Mouse (Mus musculus) cerebellum, adult 11 months (tissue): ENCODE measurements around the gene Dnajc30.
"Not testable (repeated sequence)": the region's sequence is repeated elsewhere in the genome, so short reads cannot be mapped to it uniquely, and the experiment has no call there.

Experiments
- DNase-seq: peaks from one replicate; pipeline ENCODE4 v3.0.0; 2022

Dnajc30 gene

DNA sequence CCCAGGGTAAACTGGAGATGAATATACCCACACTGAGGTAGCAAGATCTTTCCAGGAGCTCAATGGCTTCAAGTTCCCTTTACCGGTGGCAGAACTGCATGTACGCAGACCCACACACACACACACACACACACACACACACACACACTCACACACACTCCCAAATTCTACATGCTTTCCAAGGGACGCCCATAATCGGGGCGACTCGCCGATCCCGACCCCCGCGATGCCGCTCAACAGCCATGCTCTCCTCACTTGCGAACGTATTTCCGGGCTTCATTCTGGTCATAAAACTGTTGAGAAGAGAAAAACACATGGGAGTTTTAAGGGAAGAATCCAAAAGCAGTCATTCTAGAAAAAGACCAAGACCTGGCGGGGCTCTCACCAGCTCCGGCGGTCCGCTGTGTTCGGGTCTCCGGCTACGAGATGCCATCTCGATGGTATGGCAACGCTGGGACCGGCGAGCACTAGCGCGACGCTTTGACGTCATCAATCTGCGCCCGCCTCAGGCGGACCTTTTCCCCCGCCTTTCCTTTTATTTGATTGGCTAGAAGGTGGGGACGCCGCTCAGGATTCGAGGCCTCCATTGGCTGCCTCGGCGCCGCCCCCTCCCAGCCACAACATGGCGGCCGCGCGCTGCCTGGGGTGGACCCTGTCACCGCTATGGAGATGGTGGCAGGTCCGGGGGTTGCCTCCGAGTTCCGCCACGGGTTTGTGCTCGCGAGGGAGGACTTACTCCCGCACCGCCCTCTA lies at the start of gene Dnajc30:
TSS of gene Dnajc30 (plus strand) at position 574 of the 753 bp plus-strand sequence.
- DNase-seq, result peak; percentile 96

DNA sequence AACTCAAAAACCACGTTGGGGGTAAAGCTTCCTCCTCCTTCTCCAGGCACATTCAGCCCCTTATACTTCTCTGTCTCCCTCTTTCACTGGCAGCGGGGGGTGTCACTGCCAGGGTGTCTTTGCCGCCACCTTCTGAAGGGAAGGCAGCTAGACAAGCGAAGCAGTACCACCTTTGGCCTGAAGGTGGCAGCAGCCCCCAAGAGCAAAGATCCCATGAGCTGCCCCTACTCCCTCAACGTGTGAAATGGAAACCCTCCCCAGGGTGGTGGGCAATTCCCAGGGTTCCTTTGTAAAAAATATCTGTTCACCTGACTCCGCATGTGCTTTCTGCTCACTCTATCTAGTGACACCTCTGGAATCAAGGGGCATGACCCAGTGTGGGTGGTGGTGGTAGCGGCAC lies 48.5 kb upstream of the Dnajc30 start:
- peak; percentile 84 for DNase-seq

DNA sequence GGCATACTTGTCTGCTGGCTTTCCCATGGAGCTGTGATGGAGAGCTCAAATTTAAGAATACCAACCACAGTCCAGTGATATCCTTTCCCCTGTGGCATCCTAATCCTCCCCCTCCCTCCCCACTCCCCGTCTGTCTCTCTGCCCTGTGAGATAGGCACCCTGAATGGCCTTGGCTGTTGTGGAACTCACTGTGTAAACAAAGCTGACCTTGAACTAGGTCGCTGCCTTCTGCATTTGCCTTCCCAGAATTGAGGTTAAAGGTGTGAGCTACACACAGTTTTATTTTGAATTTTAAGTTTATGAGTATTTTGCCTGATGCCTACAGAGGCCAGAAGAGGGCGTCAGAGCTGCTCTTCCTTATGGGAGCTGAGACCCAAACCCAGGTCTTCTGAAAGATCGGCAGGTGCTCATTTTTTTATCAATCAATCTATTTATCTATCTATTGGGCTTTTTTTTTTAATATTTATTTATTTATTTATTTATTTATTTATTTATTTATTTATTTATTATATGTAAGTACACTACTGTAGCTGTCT lies 47.7 kb upstream of the Dnajc30 start:
- no peak for DNase-seq

DNA sequence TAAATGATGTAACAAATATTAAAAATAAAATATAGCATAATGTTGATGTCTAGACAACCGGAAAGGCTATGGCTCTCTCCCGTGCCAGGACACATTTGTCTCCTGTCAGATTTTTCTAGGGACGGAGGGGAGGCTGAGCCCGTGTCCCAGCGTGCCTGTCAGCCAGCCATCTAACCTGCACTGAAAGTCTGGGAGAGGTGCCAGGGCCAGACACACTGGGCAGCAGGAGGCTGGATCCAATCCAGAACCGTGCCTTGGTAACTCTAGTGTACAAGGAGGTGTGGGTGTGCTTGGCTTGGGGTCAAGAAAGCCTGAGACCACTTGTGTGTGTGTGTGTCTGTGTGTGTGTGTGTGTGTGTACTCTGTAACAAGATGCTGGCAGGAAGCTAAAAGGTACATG lies 42.2 kb upstream of the Dnajc30 start:
- DNase-seq, result peak; percentile 90

DNA sequence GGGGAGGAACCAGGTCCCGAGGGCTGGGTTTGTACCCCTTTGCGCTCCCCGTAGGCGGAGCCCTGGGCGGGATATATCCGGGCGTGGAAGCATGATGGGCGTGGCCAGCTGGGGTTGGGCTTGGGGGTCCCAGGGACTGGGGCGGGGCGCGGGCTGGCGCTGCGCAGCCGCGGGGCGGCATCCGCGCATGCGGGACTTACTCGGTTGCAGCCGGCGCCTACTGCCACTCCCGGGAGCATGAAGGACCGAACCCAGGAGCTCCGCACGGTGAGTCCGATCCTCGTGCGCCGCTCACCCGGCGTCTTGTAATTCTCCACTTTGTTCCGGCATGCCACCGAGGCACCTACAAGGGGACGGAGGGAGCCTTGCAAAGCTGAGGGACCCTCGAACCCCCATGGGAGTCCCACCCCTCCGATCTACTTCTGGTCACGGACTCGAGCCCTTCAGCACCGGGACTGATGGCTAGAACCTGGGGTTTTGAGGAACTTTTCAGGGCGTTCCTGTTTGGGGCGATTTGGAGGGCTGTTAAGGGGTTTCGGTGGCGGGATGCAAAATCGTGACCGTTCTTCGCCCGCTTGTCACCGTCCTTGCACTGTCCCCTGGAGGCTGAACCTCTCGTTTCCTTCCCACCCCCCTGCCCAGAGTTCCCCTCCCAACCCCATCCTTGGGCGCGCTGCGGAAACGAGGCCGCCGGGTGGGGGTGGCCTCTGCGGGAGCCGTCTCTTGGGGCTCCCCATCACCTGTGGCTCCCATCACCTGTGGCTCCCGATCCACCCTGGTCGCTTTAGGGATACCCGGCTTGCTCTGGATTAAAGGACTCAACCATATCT lies 40.4 kb upstream of the Dnajc30 start, which contains the start of gene Stx1a:
TSS of gene Stx1a (plus strand) at position 139 of the 830 bp plus-strand sequence.
- peak; percentile 46 for DNase-seq

DNA sequence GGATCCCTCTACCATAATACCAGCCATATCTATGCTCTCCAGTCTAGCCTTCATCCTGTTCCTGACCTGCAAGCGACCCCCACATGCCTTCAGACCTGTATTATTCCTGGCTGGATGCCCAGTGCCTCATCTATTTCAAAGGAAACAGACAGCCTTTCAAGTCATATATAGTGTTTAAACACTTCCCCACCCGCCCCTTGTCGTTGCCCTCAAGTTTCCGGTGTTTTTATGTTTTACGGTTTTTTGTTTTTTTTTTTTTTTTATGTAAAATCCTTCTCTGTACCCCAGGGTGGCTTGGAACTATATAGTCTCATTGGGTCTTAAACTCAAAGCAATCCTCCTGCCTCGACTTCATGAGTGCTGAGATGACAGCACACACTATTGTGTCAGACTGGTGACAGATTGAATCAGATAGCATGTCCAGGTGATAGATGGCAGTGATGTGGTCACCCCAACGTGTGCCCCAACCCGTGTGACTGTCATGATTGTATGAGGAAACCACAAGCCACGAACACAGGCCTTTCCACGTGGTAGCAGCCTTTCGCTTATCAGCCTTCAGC lies 39.3 kb upstream of the Dnajc30 start:
- DNase-seq, result no peak

DNA sequence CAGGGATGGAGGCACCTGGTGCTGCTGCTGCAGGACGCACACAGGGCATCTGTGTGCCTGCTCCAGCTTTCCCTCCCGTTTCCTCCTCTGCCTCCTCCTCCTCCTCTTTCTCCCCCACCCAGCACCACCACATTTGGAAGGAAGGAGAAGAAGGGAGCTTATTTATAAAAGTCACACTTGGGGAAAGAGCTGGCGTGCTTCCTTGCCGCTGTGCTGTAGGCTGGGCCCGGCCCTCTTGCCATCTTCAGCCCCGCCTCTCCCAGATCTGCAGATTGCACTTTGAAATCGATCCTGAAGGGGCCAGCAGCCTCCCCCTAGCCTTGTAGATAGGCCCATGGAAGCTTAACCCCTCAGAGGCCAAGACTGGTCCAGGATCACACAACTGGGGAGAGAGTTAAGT lies 38.1 kb upstream of the Dnajc30 start:
- no peak for DNase-seq

DNA sequence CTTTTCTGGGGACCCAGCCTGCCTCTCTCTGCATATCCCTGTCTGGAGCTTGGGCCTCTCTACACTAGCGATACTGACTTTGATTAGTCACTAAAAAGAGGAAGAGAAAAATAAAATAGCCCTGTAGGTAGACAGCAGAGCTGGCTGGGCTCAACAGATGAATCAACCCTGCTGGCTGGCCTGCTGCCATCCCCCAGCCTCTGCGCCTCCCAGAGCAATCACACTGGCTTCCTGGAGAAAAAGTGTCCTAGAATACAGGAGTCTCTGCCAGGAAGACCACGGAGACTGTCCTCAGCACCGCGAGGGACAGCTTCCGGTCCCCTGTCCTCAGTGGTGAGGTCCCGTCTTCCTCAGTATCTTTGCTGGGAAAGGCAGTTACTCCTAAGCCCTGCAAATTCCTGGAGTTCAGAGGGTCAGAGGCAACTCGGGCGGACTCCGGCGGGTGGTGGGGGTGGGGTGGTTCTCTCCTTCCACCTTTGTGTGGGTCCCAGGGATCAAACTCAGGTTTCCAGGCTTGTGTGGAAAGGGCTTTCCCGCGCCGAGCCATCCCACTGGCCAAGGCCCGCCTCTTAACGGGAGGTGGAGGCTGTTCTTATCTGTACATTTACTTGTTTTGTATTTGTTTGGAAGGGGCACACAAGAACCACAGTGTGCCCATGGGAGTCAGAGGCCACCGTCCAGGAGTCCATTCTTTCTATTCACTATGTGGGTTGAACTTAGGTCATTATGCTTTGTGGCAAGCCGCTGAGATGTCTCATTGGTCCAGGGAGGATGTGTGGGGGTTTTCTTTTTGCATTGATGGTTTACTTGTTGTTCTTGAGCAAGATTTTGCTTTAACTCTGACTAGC lies 34.8 kb upstream of the Dnajc30 start:
- DNase-seq, result peak; percentile 61

DNA sequence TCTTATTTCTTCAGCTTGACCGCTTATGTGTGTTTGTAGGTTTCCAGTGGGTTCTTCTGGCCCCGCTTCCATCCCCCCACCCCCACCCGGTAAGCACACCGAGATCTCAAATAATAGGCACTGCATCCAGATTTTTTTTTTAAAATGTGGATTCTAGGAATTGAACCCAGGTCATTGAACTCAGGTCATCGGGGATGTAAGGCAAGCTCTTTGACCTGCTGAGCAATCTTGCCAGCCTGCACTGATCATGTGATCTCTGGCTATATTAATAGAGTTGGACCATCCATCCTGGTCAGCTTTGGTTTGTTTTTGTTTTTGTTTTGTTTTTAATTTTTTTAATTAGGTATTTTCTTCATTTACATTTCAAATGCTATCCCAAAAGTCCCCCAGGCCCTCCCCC lies 31.4 kb upstream of the Dnajc30 start:
- DNase-seq, result no peak

DNA sequence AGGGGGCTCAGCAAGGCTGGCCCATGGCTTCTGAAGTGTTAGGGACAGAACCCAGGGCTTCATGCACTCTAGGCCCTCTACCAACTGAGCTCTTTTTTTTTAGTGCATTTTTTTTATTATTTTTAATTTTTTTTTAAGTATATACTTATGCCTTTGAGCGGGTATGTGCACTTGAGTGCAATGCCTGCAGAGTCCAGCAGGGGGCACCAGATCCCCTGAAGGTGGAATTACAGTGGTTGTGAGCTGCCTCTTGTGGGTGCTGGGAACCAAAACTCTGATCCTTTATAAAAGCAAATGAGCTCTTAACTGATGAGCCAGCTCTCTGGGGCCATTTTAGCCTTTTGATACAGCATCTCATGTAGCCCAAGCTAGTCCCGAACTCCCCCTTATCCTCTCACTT lies 29.4 kb upstream of the Dnajc30 start:
- no peak for DNase-seq

DNA sequence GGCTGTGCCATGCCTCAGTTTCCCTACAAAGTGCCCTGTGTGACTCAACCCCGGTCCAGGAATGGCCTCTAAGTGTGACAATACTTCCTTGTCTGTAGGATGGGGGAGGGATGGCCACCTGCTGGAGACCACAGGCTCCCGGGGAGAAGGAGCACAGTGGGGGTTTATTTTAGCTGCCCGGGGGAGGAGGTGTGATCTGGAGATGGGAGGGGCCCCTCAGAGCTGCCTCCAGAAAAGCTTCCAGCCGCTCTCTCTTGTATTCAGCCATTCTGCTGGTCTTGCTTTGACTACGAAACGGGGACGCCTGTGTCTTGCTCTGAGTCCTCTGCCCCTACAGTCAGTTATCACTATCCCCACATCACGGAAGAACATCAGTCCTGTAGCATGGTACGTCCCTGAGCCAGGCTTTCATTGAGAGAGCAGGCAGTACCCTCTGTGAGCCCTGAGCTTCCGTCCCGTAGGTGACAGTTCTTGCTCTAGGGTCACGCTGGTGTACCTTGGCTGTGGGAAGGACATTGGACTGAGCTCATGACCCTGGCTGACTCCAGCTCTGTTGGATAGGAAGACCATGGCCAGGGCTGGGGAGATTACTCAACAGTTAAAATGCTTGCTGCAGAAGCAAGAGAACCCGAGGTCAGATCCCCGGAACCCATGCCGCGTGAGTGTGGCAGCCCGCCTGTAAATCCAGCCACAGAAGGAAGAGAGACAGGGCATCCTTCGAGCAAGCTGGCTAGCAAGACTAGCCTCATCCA lies 28.2 kb upstream of the Dnajc30 start:
- DNase-seq, result no peak

DNA sequence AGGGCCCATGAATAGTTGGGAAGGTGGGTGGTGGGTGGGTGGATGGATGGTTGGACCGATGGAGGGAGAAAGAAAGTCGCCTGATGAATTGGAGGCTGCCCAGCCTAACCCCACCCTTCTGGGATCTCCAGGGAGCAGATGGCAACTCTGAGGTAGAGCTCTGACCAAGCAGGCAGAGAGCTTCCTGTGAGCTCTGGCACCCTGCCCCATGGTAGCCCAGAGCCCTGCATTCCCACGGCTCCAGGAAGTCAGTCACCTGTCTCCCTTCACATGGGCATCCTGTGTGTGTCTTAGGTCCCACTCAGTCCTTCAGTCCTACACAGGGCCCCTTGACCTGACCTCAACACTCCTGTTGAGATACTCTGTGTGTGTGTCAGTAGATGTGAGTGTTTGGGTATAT lies 26.1 kb upstream of the Dnajc30 start:
- no peak for DNase-seq

DNA sequence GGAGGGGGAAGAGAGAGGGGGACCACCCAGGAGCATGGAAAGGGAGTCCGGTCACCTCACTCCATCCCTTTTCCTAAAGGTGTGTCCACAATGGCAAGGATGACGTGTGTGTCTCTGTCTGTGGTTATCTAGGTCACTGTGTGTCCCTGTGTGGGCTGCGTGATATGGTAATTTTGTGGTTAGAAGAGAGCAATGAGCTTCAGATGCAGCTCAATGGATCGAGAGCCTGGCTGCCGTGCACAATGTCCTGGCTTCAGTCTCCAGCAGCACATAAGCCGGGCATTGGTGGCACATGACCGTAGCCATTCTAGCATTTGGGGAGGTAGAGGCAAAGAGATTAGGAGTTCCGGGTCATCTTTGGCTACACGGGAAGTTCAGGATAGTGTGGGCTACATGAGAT lies 24.5 kb upstream of the Dnajc30 start:
- no peak for DNase-seq

DNA sequence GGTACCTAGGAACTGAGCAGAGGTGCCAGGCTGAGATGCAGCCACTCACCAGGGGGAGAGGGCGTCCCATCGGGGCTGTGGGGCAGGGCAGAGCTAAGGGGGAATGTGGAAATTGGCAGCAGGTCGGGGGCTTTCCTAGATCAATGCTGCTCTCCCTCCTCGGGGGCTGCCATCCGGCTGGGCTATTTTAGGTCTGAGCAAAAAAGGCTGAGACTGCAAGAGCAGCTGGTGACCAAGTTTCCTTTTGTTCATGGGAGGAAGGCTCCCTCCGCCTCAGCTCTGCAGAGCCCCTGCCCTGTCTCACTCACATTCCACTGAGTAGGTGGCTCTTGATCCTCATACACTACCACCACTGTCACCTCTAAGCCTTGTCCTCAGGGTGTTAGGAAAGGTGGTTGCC lies 23.9 kb upstream of the Dnajc30 start:
- no peak for DNase-seq

DNA sequence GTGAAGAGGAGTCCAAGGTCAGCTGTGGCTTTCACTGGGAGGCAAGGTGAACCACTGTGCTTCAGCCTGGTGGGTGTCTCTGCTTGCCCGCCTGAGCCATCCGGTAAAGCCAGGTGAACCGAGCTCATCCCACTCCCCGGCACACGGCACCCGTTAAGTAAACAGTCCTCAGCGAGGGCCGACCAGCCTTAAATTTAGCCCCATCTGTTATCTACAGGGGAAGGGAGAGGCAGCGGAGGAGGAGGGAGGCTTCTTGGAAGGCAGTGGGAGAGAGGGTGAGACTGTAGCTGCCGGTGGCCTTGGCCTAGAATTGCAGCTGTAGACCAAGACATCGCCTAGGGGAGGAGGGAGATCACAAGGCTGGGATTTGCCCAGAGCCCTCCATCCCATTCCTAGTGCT lies 23.2 kb upstream of the Dnajc30 start:
- no peak for DNase-seq

DNA sequence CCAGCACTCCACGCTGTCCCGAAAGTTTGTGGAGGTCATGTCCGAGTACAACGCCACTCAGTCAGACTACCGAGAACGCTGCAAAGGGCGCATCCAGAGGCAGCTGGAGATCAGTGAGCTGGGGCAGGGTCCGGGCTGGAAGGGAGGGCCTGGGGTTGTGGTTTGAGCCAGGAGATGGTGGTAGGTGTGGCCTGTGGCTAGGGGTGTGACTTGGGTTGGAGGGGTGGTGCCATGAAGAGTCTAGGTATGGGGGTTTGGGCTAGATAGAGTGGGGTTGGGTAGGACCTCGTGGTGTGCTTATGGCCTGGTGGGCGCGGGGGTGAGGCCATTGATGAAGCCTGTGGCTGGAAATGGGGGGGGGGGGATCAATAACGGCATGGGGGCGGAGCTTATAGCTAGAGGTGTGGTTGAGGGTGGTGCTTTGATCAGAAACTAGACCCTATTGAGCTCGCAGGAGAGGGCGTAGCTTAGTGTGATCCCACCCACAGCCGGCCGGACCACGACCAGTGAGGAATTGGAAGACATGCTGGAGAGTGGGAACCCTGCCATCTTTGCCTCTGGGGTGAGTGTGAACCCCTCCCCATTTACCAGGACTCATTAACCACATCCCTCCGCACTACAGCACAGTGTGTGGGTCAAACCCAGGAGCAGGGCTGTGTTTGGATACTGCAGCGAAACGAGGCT lies 21.8 kb upstream of the Dnajc30 start:
- no peak for DNase-seq

DNA sequence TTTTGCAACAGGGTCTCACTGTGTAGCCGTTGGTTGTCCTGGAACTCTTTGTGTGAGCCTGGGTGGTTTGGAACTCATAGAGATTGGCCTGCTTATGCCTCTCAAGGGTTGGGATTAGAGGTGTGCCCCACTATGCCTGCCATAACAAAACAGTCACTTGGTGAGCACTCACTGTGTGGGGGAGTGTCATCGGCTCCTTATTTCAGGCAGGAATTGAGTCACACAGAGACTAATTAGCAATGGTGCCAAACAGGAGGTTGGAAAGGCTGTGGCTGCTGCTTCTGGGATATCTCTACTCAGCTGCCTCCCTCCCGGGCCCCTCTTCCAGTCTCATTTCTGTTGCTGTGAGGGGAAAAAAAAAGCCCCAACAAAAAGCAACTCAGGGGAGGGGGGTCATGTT lies 19.4 kb upstream of the Dnajc30 start:
- no peak for DNase-seq

DNA sequence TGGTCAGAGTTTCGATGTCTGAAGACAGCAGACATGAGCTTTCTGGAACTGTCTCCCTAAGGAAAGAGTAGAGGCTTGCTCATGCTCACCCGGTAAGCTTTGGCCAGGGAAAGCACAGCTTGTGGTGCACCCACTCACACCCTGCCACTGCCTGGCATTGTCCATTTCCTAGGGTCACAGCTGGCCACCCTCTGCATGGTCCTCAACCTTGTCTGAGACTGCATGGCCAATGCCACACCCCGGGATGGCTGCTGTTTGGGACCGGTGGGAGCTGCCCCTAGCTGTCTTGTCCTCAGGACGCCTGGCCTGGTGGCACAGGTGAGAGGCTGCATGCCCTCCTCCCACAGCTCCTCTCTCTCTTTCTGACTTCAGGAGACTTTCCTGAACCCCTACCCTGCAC lies 15.5 kb upstream of the Dnajc30 start:
- no peak for DNase-seq

DNA sequence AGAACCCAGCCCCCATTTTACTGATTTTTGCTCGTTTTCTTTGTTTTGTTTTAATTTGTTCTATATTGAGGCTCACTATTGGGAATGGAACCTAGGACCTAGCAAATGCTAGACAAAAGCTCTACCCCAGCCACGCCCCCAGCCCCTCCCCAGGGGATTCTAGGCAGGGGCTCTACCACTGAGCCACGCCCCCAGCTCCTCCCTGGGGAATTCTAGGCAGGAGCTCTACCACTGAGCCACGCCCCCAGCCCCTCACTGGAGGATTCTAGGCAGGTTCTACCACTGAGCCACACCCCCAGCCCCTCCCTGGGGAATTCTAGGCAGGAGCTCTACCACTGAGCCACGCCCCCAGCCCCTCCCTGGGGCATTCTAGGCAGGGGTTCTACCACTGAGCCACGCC lies 14.7 kb upstream of the Dnajc30 start:
- DNase-seq, result not testable (repeated sequence)

DNA sequence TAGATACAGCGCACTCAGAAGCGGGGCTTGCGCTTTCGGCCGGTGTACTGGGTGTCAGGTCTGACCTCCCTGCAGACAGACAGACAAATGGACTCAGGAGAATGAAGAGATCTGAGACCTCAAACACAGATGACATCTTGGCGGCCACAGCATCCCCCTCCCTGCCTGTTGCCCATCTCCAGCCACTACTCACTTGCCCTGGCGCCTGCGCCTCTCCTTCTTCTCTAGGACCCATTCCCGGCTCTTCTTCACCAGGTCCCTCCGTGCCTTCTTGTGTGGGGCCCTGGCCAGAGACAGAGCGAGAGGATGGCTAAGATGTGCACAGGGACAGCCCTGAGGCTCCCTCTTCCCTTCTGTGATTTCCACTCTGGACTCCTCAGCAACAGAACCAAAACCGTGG lies 10.6 kb upstream of the Dnajc30 start:
- DNase-seq, result no peak

DNA sequence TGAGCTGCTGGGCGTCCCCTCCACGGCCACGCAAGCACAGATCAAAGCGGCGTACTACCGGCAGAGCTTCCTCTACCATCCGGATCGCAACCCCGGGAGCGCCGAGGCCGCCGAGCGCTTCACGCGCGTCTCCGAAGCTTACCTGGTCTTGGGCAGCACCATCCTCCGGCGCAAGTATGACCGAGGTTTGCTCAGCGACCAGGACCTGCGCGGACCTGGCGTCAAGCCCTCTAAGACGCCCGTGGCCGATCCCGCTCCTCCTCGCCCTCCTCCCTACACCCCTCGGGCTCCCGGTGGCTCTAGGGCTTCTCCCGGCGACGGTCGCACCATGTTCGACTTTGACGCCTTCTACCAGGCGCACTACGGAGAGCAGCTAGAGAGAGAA lies 372 bp downstream of the Dnajc30 start:
- DNase-seq, result no peak
